Mouse (Mus musculus): ENCODE data around the gene Gcnt3.
"Not testable (repeated sequence)": the region's sequence is repeated elsewhere in the genome, so short reads cannot be mapped to it uniquely, and the experiment has no call there.

Gene Gcnt3

DNA sequence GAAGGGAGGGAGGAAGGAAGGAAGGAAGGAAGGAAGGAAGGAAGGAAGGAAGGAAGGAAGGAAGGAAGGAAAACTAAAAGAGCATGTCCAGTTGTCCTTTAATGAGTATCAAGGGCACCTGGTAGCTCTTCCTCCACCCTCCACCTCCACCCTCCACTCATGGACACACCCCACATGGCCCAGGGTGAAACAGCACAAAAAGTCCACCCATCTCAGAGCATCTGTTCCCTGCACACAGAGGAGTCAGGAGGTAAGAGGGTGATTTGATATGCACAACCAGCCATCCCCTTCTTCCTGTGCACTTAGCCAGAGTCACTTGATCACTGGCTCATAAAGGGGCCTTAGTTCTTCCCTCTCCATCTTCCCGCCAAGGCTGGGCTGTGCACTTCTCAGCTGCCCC lies 5.0 kb upstream of the Gcnt3 start:
- no peak for DNase-seq (ENCODE audit: low spot score in 2 of 2)

DNA sequence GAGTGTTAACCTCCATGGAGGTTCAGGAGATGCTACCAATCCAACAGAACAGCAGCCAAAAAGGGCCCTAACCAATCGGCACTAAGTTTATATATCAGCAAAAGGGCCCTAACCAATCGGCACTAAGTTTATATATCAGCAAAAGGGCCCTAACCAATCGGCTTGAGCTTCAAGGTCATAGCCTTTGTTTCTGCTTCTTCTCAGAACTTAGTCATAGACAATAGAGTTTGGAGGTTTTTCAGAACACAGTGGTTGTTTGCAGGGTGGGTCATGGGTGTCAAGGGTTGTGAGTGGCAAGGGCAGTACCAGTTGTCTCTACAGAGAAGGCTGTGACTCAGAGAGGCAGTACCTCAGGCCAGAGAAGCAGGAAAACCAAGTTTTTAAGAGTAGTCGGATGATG lies 4.2 kb upstream of the Gcnt3 start:
- no peak for DNase-seq (ENCODE audit: low spot score in 2 of 2)

GRCm38 (mm10) chr9:70040570-70040969 lies 2.7 kb upstream of the Gcnt3 start:
- no peak for DNase-seq (ENCODE audit: low spot score in 2 of 2)

GRCm38 (mm10) chr9:70039597-70040385 lies 1.9 kb upstream of the Gcnt3 start:
- no peak for DNase-seq (ENCODE audit: low spot score in 2 of 2)

DNA sequence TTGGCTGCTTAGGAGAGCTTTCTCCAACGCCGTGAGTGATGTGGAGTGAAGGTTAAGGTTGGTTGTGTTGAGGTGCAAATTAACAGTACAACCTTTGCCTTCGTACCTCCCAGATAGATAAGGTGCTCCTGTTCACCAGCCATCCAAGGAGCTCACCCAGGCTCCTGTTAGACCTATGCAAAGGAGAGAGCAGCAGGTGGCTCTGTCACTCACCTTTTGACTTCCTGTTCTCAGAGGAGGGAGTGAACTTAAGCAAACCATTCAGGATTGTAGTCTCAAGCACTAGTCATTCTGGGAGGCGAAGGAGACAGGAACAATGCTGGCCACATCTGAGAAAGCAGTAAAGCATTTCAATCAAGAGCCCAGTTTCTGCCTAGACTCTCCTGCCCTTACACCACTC lies 1.2 kb downstream of the Gcnt3 start:
- no peak for DNase-seq (ENCODE audit: low spot score in 2 of 2)

DNA sequence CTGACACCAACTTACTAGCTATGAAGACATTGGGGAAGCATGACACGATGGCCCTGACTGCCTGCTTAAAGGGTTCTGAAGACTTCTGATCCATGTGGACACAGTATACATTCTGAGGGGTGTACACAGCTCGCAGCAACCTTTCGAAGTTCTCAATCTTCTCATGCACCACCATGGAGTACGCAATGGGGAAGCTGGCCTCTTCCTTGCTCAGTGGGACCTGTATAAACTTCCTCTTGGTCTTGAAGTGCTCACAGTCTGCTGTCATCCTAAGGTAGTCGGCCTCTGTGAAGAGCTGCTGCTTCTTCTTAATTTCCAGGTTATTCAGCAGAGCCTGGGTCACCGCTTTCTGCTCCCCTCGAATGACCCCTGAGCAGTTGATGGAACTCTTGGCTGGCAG lies 3.2 kb downstream of the Gcnt3 start:
- no peak for DNase-seq (ENCODE audit: low spot score in 2 of 2)

- no peak for DNase-seq (ENCODE audit: low spot score in 2 of 2)
These were observed 4.8 kb downstream of the Gcnt3 start for GRCm38 (mm10) chr9:70033056-70033455.

GRCm38 (mm10) chr9:70032167-70032566 lies 5.7 kb downstream of the Gcnt3 start:
- DNase-seq (ENCODE audit: low spot score in 2 of 2) = no peak

- DNase-seq (ENCODE audit: low spot score in 2 of 2) = no peak
These were observed 12.4 kb downstream of the Gcnt3 start for GRCm38 (mm10) chr9:70025365-70026012.

- DNase-seq (ENCODE audit: low spot score in 2 of 2) = no peak
These were observed 13.2 kb downstream of the Gcnt3 start for GRCm38 (mm10) chr9:70024648-70025047.

GRCm38 (mm10) chr9:70023615-70024014 lies 14.3 kb downstream of the Gcnt3 start:
- DNase-seq (ENCODE audit: low spot score in 2 of 2) = not testable (repeated sequence)

DNA sequence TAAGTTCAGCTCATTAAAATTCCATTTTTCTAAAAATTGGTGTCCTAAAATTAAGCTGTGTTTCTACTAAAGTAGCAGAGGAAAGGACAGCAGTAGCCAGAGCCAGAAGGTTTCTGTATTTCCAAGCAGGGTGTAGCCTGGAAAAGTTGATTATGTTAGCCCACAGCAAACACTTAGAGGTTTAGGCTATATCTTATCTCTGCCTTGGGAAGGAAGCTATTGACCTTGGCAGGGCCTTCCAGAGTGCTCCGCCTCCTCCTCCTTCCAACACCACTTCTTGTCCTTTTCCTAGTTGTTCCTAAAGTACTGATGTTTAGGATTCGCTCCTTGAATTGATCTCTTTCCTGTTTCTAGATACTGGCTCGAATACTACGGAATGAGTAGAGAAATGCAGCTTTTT lies 15.8 kb downstream of the Gcnt3 start:
- DNase-seq (ENCODE audit: low spot score in 2 of 2) = no peak

DNA sequence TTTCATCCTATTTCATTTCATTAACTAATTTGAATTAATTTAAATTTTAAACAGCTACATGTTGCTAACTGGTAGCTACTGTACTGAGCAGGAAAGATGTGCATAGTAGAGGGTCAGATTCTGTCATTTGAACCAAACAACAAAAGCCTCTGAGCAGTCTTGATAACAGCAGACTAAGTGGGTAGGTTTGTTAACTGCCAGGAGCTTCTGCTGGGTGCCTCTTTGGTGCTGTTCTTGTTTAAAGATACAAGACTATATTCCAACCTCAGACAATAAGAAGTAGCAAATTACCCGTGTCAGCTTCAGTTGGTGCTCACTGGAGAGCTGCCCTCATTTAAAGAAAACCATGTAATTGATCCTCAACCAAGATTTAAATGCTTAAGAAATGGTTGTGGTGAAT lies 16.3 kb downstream of the Gcnt3 start:
- no peak for DNase-seq (ENCODE audit: low spot score in 2 of 2)

DNA sequence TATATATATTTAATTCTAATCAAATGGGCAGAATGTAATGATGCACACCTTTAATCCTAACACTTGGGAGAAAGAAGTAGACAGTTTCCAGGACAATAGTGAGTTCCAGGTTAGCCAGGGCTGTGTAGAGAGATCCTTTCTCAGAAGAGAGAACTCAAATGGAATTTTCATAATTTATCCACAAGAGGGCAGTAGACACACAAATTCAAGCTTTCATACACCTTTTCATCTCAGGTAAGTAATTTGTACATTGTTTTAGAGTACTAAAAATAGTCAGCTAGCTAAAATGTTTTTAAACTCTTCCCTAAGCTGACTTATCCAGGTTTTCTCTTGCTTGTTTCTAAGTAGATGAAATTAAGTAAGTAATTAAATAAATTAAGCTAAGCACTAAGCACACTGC lies 19.0 kb downstream of the Gcnt3 start:
- no peak for DNase-seq (ENCODE audit: low spot score in 2 of 2)

DNA sequence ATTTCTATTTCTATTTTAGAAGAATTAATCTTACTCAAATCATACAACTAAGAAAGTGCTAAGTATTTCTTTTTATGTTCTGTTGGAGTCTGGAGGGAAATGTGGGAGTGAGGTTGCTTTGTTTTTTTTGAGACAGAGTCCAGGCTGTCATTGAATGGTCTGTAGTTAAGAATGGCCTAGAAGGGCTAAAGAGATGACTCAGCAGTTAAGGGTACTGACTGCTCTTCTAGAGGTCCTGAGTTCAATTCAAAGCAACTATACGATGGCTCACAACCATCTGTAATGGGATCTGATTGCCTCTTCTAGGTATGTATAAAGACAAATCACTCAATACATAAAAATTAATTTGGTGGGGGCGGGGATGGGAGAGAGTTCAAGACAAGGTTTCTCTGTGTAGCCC lies 22.3 kb downstream of the Gcnt3 start:
- DNase-seq (ENCODE audit: low spot score in 2 of 2) = no peak

GRCm38 (mm10) chr9:70012408-70012901 lies 25.4 kb downstream of the Gcnt3 start, which contains the start of gene Gtf2a2:
Gtf2a2 (plus strand) TSS chr9:70012550.
- peak; percentile 93 to 96 for DNase-seq (ENCODE audit: low spot score in 2 of 2)

- DNase-seq (ENCODE audit: low spot score in 2 of 2) = no peak
These were observed 26.1 kb downstream of the Gcnt3 start for GRCm38 (mm10) chr9:70011537-70012407.

- DNase-seq (ENCODE audit: low spot score in 2 of 2) = no peak
These were observed 27.0 kb downstream of the Gcnt3 start for GRCm38 (mm10) chr9:70010781-70011473.

- DNase-seq (ENCODE audit: low spot score in 2 of 2) = no peak
These were observed 28.1 kb downstream of the Gcnt3 start for GRCm38 (mm10) chr9:70009754-70010304.

DNA sequence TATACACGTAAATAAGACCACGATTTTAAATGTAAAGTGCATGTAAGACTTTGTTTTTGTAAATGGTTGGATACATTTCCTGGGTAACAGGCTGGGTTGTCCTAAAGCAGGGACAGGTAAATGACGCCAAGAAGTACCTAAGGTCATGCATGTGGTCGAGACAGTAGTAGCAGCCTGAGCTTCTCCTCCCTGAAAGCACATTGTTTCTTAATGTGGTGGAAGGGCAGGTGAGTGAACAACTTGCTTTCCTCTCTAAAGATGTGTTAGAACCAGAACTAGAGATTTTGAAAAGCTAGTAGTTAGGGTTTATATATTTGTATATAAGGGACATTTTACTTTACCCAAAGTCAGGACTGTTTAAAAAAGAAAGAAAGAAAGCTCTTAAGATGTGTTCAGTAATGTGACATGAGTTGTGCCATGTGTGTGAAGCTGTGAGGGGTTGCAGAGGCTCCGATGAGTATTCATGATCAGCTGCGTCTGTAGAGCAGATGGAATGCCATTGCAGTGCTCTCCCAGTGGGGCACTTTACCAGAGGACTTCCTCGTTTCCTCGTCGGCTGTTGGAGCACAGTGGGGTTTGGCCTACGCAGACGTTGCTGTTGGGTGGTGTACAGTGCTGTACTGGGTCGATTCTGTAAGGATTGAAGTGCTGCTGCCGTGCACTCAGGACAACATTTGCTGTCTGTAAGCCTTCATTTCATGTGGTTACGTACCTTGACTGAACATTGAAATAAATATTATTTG lies 30.2 kb downstream of the Gcnt3 start:
- no peak for DNase-seq (ENCODE audit: low spot score in 2 of 2)

DNA sequence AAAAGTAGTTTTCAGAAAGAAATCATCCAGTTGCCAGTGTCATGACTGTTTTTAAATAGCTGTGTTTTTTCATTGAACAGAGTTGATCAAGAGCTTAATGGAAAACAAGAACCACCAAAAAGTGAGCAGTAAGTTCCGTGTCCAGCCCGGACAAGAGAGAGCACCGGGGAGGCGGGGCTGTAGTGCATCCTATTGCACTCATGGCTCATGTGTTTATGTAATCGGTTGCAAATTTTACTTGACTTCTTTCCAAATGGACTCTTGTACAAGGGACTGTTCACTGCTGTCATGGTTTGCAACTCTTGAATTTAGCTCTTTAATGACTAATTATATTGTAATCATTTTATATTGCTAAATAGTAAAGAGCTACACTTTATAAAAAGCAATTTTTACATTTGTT lies 30.9 kb downstream of the Gcnt3 start:
- DNase-seq (ENCODE audit: low spot score in 2 of 2) = no peak

Measured in spleen, postnatal 10 days (tissue).